Mouse (Mus musculus) limb, embryonic 14.5 days (tissue): Measurements from ENCODE around the gene Zfp668. TPM values are rescaled to one million over a fixed set of nuclear protein-coding genes. Genes with fewer than 3 reads are reported as not detected.

Experiments used
- ATAC-seq: fragments of 200-750 bp; cut with Nextera tagmentation; 2 replicates; pipeline ENCODE4 v1.8.0; 2017; ENCODE audit warnings: low read depth, moderate number of reproducible peaks, moderate TSS enrichment; ENCODE audit not compliant: low FRiP score
- DNase-seq: peaks from one replicate; pipeline ENCODE4 v3.0.0-alpha.2; 2015; ENCODE audit warnings: low spot score
- H3K27ac ChIP-seq: fragments of 300-500 bp; sonication (generic); replicated peaks from 2 replicates; pipeline ENCODE4 v1.5.1; 2014; ENCODE audit warnings: low read depth, mild to moderate bottlenecking, low read length, moderate library complexity, mixed read lengths
- H3K27me3 ChIP-seq: fragments of 300-500 bp; sonication (generic); 2 replicates; pipeline ENCODE4 v1.6.1; 2014; ENCODE audit warnings: low read length, mixed read lengths; ENCODE audit not compliant: control insufficient read depth, insufficient read depth
- H3K36me3 ChIP-seq: fragments of 300-500 bp; sonication (generic); 2 replicates; pipeline ENCODE4 v1.6.1; 2014; ENCODE audit warnings: mild to moderate bottlenecking, low read length, moderate library complexity, mixed read lengths; ENCODE audit not compliant: control insufficient read depth, insufficient read depth
- H3K4me1 ChIP-seq: fragments of 300-500 bp; sonication (generic); 2 replicates; pipeline ENCODE4 v1.6.1; 2014; ENCODE audit warnings: antibody characterized with exemption, low read length, mixed read lengths; ENCODE audit not compliant: control insufficient read depth, insufficient read depth
- H3K4me2 ChIP-seq: fragments of 300-500 bp; sonication (generic); replicated peaks from 2 replicates; pipeline ENCODE4 v1.6.1; 2014; ENCODE audit warnings: low read depth, mild to moderate bottlenecking, low read length, moderate library complexity; ENCODE audit not compliant: severe bottlenecking
- H3K4me3 ChIP-seq: fragments of 300-500 bp; sonication (generic); replicated peaks from 2 replicates; pipeline ENCODE4 v1.5.1; 2014; ENCODE audit warnings: low read length
- H3K9ac ChIP-seq: fragments of 300-500 bp; sonication (generic); 2 replicates; pipeline ENCODE4 v1.6.1; 2014; ENCODE audit warnings: mild to moderate bottlenecking, low read depth, low read length, moderate library complexity; ENCODE audit not compliant: severe bottlenecking
- H3K9me3 ChIP-seq: fragments of 300-500 bp; sonication (generic); 2 replicates; pipeline ENCODE4 v1.6.1; 2016; ENCODE audit warnings: low read length; ENCODE audit not compliant: control insufficient read depth
- POLR2A ChIP-seq: fragments of 200-500 bp; IDR thresholded peaks from 2 replicates; pipeline ENCODE4 v1.8.0; 2012; ENCODE audit warnings: inconsistent platforms, mild to moderate bottlenecking, moderate library complexity, borderline replicate concordance; ENCODE audit not compliant: insufficient read depth, insufficient read length; ENCODE audit errors: extremely low read depth
- WGBS: fragments of 180-500 bp; shearing (Covaris S2); extraction: QIAGEN DNeasy Blood & Tissue Kit; methylation state at CpG from one replicate; pipeline ENCODE4 v1.1.7; 2014; 5-methylcytosine and 5-hydroxymethylcytosine counted together
- polyA plus RNA-seq, 2 experiments: library from polyadenylated mRNA; depleted of rRNA in 1 of 2; stranded (reverse) in 1 of 2; unstranded in 1 of 2; fragments of >200 nt; fragmentation: Nextera tagmentation in 1 of 2; extraction: Ambion mirVana in 1 of 2; gene quantifications; 2 replicates each; pipeline versions ENCODE4 v1.2.1 to v1.2.3; 2012 to 2014

Zfp668 gene
- polyA plus RNA-seq, 2 experiments: 10.9 to 11.0 TPM

- Histone ChIP-seq H3K27ac (peak within 1 kb of the TSS; percentile 53), H3K9me3 (no peaks in the 10 kb centered on the region), H3K4me2 (peak within 1 kb of the TSS; percentile 63), H3K36me3 (peaks cover 28% of the 10 kb centered on the region), H3K9ac (peak within 1 kb of the TSS; percentile 58), H3K4me1 (peaks cover 4% of the 10 kb centered on the region), H3K27me3 (no peaks in the 10 kb centered on the region), H3K4me3 (peak within 1 kb of the TSS; percentile 50)
- WGBS: under 1% methylated on average over 26 of the region's 26 CpGs
- 0 out of 2 replicates have a peak, but pooled peaks have one; percentile 40 for TF ChIP-seq POLR2A
- ATAC-seq (peak; percentile 96), DNase-seq (peak; percentile 99)
Measured at GRCm38 (mm10) chr7:127895442-127895841, 18.8 kb upstream of the Zfp668 start, which contains the start of the genes Gm21974 and Vkorc1. Gene Gm21974, minus strand, starts transcription at chr7:127895454. Gene Vkorc1, minus strand, starts transcription at chr7:127895617.

- 0 out of 2 replicates have a peak overlapping the region, but pooled peaks have one; percentile 53 for H3K27ac ChIP-seq
- peak overlapping the region; percentile 63 for H3K4me2 ChIP-seq
- H3K36me3 ChIP-seq: peaks cover 30% of the 10 kb centered on the region
- peaks cover 4% of the 10 kb centered on the region for H3K4me1 ChIP-seq
- H3K27me3 ChIP-seq: no peaks in the 10 kb centered on the region
- H3K9me3 ChIP-seq: no peaks in the 10 kb centered on the region
- no peak for TF ChIP-seq POLR2A
- ATAC-seq (no peak), DNase-seq (no peak)
- H3K4me3 ChIP-seq: peak overlapping the region; percentile 50
- 68% methylated on average over 5 of the region's 5 CpGs for WGBS
- peak overlapping the region; percentile 58 for H3K9ac ChIP-seq
Measured at GRCm38 (mm10) chr7:127894480-127894879, 17.9 kb upstream of the Zfp668 start.

DNA sequence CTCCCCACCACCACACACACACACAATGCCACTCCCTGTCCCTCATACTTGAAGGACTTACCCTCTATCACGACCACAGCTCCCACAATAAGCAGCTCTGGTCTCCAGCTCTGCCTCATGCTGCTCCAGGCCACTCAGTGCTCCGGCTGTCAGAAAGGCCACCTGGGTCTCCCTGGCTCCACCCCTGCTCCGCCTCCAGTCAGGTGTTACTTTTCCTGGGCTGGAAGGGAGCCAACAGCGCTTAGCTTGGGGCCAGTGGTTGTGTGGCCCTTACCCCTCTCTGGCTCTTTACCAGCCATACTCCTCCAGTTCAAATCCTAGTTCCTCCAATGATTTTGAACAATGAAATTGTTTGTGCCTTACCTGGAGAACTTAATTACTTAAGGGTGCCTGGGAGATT lies 14.2 kb upstream of the Zfp668 start, which contains the start of gene Prss53:
TSS of gene Prss53 (minus strand) at position 173 of the 400 bp plus-strand sequence.
- Histone ChIP-seq H3K4me2 (no peak within 1 kb of the TSS), H3K27me3 (no peaks in the 10 kb centered on the region), H3K9me3 (no peaks in the 10 kb centered on the region), H3K4me3 (no peak within 1 kb of the TSS), H3K9ac (no peak within 1 kb of the TSS), H3K36me3 (peaks cover 66% of the 10 kb centered on the region), H3K4me1 (peaks cover 4% of the 10 kb centered on the region), H3K27ac (no peak within 1 kb of the TSS)
- no peak for DNase-seq
- ATAC-seq: no peak
- WGBS: 23% methylated on average over 4 of the region's 4 CpGs
- TF ChIP-seq POLR2A: no peak

GRCm38 (mm10) chr7:127888821-127889220 lies 12.2 kb upstream of the Zfp668 start:
- Histone ChIP-seq H3K4me1 (no peaks in the 10 kb centered on the region), H3K9ac (no peak overlapping the region), H3K9me3 (no peaks in the 10 kb centered on the region), H3K36me3 (peaks cover 85% of the 10 kb centered on the region), H3K27ac (no peak overlapping the region), H3K4me3 (no peak overlapping the region), H3K4me2 (no peak overlapping the region), H3K27me3 (no peaks in the 10 kb centered on the region)
- ATAC-seq (no peak), DNase-seq (no peak)
- TF ChIP-seq POLR2A: no peak
- 77% methylated on average over 3 of the region's 3 CpGs for WGBS

DNA sequence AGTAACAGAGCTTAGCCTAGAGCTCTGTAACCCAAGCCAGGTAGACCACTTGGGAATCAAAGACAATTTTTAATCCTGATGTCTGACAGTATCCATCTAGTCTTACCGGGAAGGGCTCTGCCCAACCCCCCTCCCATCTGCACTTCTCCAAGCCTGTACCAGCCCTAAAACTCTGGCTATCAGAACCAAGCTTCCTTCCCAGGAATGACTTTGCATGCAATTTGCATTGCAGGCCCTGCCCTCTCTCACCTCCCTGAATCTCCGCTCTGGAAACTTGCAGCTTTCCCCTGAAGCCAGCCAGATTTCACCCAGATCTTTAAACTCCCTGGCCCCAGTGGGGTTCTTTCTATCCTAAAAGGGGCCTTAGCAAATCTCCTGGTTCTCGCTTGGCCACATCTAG lies 11.2 kb upstream of the Zfp668 start:
- no peak overlapping the region for H3K4me3 ChIP-seq
- H3K4me2 ChIP-seq: no peak overlapping the region
- ATAC-seq: no peak
- WGBS: 84% methylated on average over 3 of the region's 3 CpGs
- TF ChIP-seq POLR2A: no peak
- no peaks in the 10 kb centered on the region for H3K9me3 ChIP-seq
- no peak overlapping the region for H3K27ac ChIP-seq
- no peak overlapping the region for H3K9ac ChIP-seq
- no peak for DNase-seq
- H3K4me1 ChIP-seq: no peaks in the 10 kb centered on the region
- H3K27me3 ChIP-seq: no peaks in the 10 kb centered on the region
- H3K36me3 ChIP-seq: peaks cover 85% of the 10 kb centered on the region
